Mouse (Mus musculus) heart, postnatal 0 days (tissue): ENCODE results near the gene 5730455P16Rik.

Experiments
- CTCF ChIP-seq: IDR thresholded peaks from 2 replicates; pipeline ENCODE4 v1.5.1; 2016; ENCODE audit warnings: antibody characterized with exemption, control low read depth, low read depth
- EP300 ChIP-seq: IDR thresholded peaks from 2 replicates; pipeline ENCODE4 v1.6.1; 2016; ENCODE audit warnings: antibody characterized with exemption, low read depth

- TF ChIP-seq EP300 (no peak), CTCF (no peak)
These were observed 65.8 kb downstream of the 5730455P16Rik start for GRCm38 (mm10) chr11:80312049-80312448.
